Mouse (Mus musculus) liver, adult 2 months (tissue): ENCODE measurements around the gene Avl9.

Experiments
- CTCF ChIP-seq: fragments of 200-500 bp; IDR thresholded peaks from 2 replicates; pipeline ENCODE4 v1.5.1; 2011; ENCODE audit warnings: low read depth, low read length, control low read depth
- POLR2A ChIP-seq: fragments of 200-500 bp; IDR thresholded peaks from 2 replicates; pipeline ENCODE4 v1.6.1; 2011; ENCODE audit warnings: low read length, control low read depth; ENCODE audit not compliant: insufficient read depth; ENCODE audit errors: extremely low read depth

- no peak for TF ChIP-seq CTCF
- TF ChIP-seq POLR2A: no peak
Observed at GRCm38 (mm10) chr6:56720877-56721276, 6.2 kb downstream of the Avl9 start.
